Mouse (Mus musculus) thymus, adult 2 months (tissue): ENCODE measurements around the gene Vcp. TPM values are rescaled to one million over a fixed set of nuclear protein-coding genes. Genes with fewer than 3 reads are reported as not detected.

Experiments
- DNase-seq: peaks from one replicate; pipeline ENCODE4 v3.0.0; 2021
- H3K27ac ChIP-seq: fragments of 200-500 bp; 2 replicates; pipeline ENCODE4 v1.5.1; 2012; ENCODE audit warnings: low read length, control low read depth; ENCODE audit not compliant: control insufficient read depth, insufficient read depth
- H3K27me3 ChIP-seq: fragments of 200-500 bp; 2 replicates; pipeline ENCODE4 v1.6.1; 2012; ENCODE audit warnings: mild to moderate bottlenecking, low read length, moderate library complexity, mixed read lengths; ENCODE audit not compliant: control insufficient read depth, insufficient read depth
- H3K36me3 ChIP-seq: fragments of 200-500 bp; 2 replicates; pipeline ENCODE4 v1.6.1; 2012; ENCODE audit warnings: mild to moderate bottlenecking, low read length, moderate library complexity; ENCODE audit not compliant: control insufficient read depth, insufficient read depth
- H3K4me1 ChIP-seq: fragments of 200-500 bp; replicated peaks from 2 replicates; pipeline ENCODE4 v1.6.1; 2012; ENCODE audit warnings: low read length; ENCODE audit not compliant: control insufficient read depth, insufficient read depth
- H3K4me3 ChIP-seq: fragments of 200-500 bp; 2 replicates; pipeline ENCODE4 v1.5.1; 2012; ENCODE audit warnings: mild to moderate bottlenecking, low read length, control low read depth, moderate library complexity; ENCODE audit not compliant: control insufficient read depth, insufficient read depth
- CTCF ChIP-seq: fragments of 200-500 bp; IDR thresholded peaks from 2 replicates; pipeline ENCODE4 v1.5.1; 2012; ENCODE audit warnings: mild to moderate bottlenecking, control low read depth, low read length, moderate library complexity, borderline replicate concordance; ENCODE audit not compliant: control insufficient read depth, poor library complexity, insufficient read depth; ENCODE audit errors: extremely low read depth
- POLR2A ChIP-seq: fragments of 200-500 bp; IDR thresholded peaks from 2 replicates; pipeline ENCODE4 v1.6.1; 2012; ENCODE audit warnings: mild to moderate bottlenecking, low read length, control low read depth, moderate library complexity; ENCODE audit not compliant: control insufficient read depth, poor library complexity, insufficient read depth; ENCODE audit errors: extremely low read depth
- WGBS: fragments of 180-500 bp; shearing (Covaris S2); methylation state at CpG from one replicate; pipeline ENCODE4 v1.1.7; 2018; 5-methylcytosine and 5-hydroxymethylcytosine counted together
- polyA plus RNA-seq: library from polyadenylated mRNA; depleted of rRNA; stranded (reverse); fragments of >200 nt; gene quantifications from 2 replicates; pipeline ENCODE4 v1.2.3, GENCODE M21; 2012

Vcp gene
- polyA plus RNA-seq, 1 experiment: 126 TPM

DNA sequence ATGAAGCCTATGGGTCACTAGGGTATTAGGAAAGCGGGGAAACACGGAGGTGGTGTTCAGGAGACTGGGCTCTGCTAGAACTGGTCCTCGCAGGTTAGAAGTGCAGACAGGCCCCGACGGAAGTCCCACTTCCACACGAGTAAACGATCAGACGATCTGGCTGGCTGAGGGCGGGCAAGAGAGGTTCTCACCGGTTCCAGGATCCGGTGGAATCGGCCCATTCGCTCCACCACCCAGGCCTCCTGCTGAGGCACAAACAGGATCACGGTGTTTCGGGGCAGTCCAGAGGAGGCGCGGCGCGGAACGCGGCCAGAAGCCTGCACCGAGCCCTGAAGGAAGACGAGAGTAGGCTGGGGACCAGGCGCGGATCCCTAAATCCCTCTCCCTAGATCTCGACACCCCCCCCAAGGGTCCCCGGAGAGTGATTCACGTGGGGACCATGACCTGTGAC is 30.5 kb upstream of the Vcp start:
- peak overlapping the region; percentile 62; the same call in 1 of the 2 replicates for H3K27ac ChIP-seq
- DNase-seq: no peak
- peaks cover 9% of the 10 kb centered on the region for H3K4me1 ChIP-seq
- WGBS: 3% methylated on average over 28 of the region's 28 CpGs
- H3K27me3 ChIP-seq: no peaks in the 10 kb centered on the region
- TF ChIP-seq CTCF (no peak), POLR2A (no peak)
- H3K36me3 ChIP-seq: no peaks in the 10 kb centered on the region
- peak overlapping the region; percentile 69 for H3K4me3 ChIP-seq

DNA sequence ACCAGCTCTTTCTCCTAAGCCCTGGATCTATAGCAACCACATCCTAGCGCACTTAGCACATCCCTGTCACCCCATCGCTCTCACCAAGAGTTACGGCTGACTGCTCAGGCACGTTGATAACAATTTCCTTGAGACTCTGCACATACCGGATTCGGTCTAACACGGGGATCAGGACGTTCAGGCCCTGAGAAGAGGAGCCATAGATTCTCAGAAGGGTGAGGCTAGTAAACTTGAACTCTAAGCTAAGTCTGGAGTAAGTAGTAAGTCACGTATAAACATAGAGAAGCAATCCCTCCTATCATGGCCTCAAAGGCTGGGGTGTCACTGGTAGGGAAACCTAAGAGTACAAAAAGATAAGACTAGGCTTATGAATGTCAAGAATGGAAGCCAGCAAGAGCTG is 30.0 kb upstream of the Vcp start:
- Histone ChIP-seq H3K27me3 (no peaks in the 10 kb centered on the region), H3K4me3 (peak overlapping the region; percentile 69; the same call in 1 of the 2 replicates), H3K4me1 (peaks cover 9% of the 10 kb centered on the region), H3K36me3 (no peaks in the 10 kb centered on the region), H3K27ac (no peak overlapping the region; the same call in 1 of the 2 replicates)
- TF ChIP-seq CTCF: no peak
- no peak for TF ChIP-seq POLR2A
- WGBS: 85% methylated on average over 9 of the region's 9 CpGs
- no peak for DNase-seq

DNA sequence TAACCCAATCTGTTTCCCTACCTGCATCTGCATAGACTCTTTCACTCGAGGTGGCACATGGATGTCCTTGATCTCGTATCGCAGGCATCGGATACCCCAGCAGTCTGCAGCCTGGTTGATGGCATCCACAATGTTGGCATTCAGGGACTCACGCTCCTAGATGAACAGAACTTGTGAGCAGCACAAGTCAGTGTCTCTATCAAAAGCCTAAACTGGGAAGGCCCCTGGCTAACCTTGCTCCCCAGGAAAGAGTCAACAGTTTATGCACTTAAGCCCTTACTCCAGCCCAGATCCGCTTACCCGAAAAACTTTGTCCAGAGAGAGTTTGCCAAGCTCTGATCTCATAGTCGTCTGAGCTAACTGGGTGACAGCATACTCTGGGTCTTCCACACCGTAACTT is 29.4 kb upstream of the Vcp start:
- H3K27me3 ChIP-seq: no peaks in the 10 kb centered on the region
- TF ChIP-seq CTCF (no peak), POLR2A (no peak)
- H3K4me3 ChIP-seq: no peak overlapping the region
- H3K36me3 ChIP-seq: no peaks in the 10 kb centered on the region
- H3K4me1 ChIP-seq: peaks cover 13% of the 10 kb centered on the region
- no peak for DNase-seq
- H3K27ac ChIP-seq: no peak overlapping the region
- WGBS: 94% methylated on average over 9 of the region's 9 CpGs

DNA sequence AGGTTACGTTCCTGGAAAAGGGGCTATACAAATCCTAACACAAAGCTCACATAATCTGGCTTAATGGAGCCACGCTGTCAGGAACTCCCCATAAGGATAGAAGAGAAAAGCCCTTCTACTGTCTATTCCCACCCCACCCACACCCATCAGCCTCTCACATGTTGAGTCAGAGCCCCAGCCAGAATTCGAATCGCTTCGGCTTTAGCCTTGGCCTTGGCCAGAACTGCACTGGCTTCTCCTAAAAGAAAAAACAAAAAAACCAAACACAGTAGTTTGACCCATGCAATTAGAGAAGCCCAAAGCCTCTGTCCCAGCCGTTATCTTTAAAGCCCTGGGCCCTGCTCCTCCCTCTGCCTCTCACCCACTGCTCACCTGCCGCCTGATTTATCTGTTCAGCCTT is 28.8 kb upstream of the Vcp start:
- H3K27ac ChIP-seq: no peak overlapping the region
- no peak for DNase-seq
- no peaks in the 10 kb centered on the region for H3K36me3 ChIP-seq
- no peaks in the 10 kb centered on the region for H3K27me3 ChIP-seq
- 98% methylated on average over 7 of the region's 7 CpGs for whole genome bisulfite sequencing
- no peak overlapping the region for H3K4me3 ChIP-seq
- no peak for TF ChIP-seq POLR2A
- TF ChIP-seq CTCF: no peak
- H3K4me1 ChIP-seq: peaks cover 18% of the 10 kb centered on the region

DNA sequence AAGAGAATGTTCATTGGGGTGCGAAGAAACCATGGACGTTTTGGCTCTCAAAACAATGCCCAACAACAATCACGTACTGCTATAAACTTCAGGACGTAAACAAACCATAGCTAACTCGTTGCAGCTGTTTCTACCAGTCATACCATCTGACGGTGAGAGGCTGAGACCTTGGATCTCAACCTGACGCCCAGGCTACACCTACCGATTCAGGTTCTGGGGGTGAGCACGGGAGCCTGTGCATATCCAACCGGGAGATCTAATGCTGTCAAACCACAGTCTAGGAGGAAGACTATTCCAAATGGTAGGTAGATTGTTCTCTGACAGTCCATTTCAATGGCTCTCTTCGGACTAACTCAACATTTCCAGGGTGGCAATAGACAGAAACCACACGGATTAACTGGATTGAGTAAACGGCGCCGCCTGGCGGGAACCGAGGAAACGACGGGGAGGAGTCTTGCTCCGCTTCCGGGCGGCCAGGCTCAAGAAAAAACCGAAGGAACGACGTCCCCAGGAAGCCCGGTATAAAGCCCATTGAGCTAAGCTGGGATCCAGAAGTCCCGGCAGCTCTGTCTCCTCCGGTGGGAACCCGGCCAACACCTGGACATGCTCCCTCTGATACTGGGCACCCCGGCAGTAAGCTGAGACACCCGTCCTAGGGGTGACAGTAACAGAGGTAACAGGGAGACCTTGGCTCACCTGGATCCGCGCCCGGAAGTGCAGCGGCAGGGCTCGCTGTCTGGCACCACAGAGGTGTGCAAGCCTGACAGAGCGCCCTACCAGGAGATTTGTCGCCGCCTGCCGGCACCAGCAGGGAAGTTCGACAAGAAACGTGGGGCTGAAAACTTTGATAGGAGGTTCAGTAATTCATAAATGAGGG is 25.0 kb upstream of the Vcp start, which contains the start of gene Pigo:
Gene Pigo, minus strand, starts transcription at position 736 of the 877 bp plus-strand sequence.
- WGBS: 7% methylated on average over 42 of the region's 42 CpGs
- Histone ChIP-seq H3K4me3 (peak within 1 kb of the TSS; percentile 74), H3K36me3 (peaks cover 17% of the 10 kb centered on the region), H3K4me1 (peaks cover 10% of the 10 kb centered on the region), H3K27me3 (no peaks in the 10 kb centered on the region), H3K27ac (peak within 1 kb of the TSS; percentile 75)
- DNase-seq: peak; percentile 89
- TF ChIP-seq CTCF: peak; percentile 90
- TF ChIP-seq POLR2A: no peak

DNA sequence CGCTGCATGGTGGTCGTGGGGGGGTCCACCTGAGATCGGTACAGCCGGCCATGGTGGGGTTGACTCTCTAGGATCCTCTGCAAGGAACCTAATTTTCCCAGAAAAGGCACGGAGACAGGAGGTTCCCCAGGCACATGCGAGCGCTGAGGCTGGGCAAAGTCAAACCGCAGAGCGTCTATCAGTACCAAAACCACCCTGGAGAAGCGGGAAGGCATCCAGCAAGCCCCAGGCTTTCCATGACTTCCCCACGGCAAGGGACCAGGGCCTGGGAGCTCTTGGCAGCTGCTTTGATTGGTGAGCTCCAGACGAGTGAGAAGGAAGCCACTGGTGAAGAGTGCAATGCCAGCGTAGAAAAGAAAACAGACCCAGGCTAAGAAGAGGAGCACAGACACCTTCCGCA is 24.4 kb upstream of the Vcp start:
- WGBS: 87% methylated on average over 14 of the region's 14 CpGs
- no peak overlapping the region for H3K27ac ChIP-seq

More for the DNA sequence above, 24.4 kb upstream of the Vcp start:
- H3K4me1 ChIP-seq: peaks cover 8% of the 10 kb centered on the region
- TF ChIP-seq CTCF: no peak
- no peak for TF ChIP-seq POLR2A
- peaks cover 17% of the 10 kb centered on the region for H3K36me3 ChIP-seq
- no peaks in the 10 kb centered on the region for H3K27me3 ChIP-seq
- H3K4me3 ChIP-seq: 0 out of 2 replicates have a peak overlapping the region, but pooled peaks have one; percentile 74
- no peak for DNase-seq
